Mouse (Mus musculus): ENCODE results near the gene Grin1. TPM values are rescaled to one million over a fixed set of nuclear protein-coding genes. Genes with fewer than 3 reads are reported as not detected.

Grin1 gene
- polyA plus RNA-seq, 1 experiment from 2014 or later, result 1.3 TPM

GRCm38 (mm10) chr2:25265897-25266656 lies 52.9 kb downstream of the Grin1 start:
- DNase-seq (ENCODE audit: low spot score), result peak; percentile 81
- Histone ChIP-seq H3K9me3 (ENCODE audit: control insufficient read depth, low read length) (no peaks in the 10 kb centered on the region), H3K9ac (ENCODE audit: low read length) (peak overlapping the region; percentile 83), H3K4me1 (replicated peaks; ENCODE audit: control insufficient read depth, insufficient read depth) (peaks cover 6% of the 10 kb centered on the region), H3K36me3 (ENCODE audit: control insufficient read depth, insufficient read depth, low read length) (no peaks in the 10 kb centered on the region; the same call in 1 of the 2 replicates), H3K27me3 (ENCODE audit: control insufficient read depth, insufficient read depth, low read length) (no peaks in the 10 kb centered on the region), H3K4me3 (ENCODE audit: low read depth, low read length) (peak overlapping the region; percentile 23), H3K27ac (replicated peaks) (peak overlapping the region; percentile 92), H3K4me2 (replicated peaks; ENCODE audit: low read depth) (peak overlapping the region; percentile 98)
- 45% methylated on average over 6 of the region's 6 CpGs for WGBS
- TF ChIP-seq EP300 (optimal IDR thresholded peaks at IDR 0.05) (no peak), CTCF (IDR thresholded peaks at IDR 0.05; ENCODE audit: low read depth) (no peak)
- ATAC-seq (ENCODE audit: low FRiP score, low TSS enrichment), result peak; percentile 58

GRCm38 (mm10) chr2:25264851-25265250 lies 54.1 kb downstream of the Grin1 start:
- no peaks in the 10 kb centered on the region for H3K27me3 ChIP-seq (ENCODE audit: control insufficient read depth, insufficient read depth, low read length)
- peak overlapping the region; percentile 98 for H3K4me2 ChIP-seq (replicated peaks; ENCODE audit: low read depth)
- 51% methylated on average over 3 of the region's 3 CpGs for WGBS
- H3K9ac ChIP-seq (ENCODE audit: low read length), result peak overlapping the region; percentile 83; the same call in 1 of the 2 replicates
- TF ChIP-seq EP300 (optimal IDR thresholded peaks at IDR 0.05) (no peak), CTCF (IDR thresholded peaks at IDR 0.05; ENCODE audit: low read depth) (no peak)
- H3K36me3 ChIP-seq (ENCODE audit: control insufficient read depth, insufficient read depth, low read length), result no peaks in the 10 kb centered on the region; the same call in 1 of the 2 replicates
- no peak for ATAC-seq (ENCODE audit: low FRiP score, low TSS enrichment)
- peaks cover 6% of the 10 kb centered on the region for H3K4me1 ChIP-seq (replicated peaks; ENCODE audit: control insufficient read depth, insufficient read depth)
- DNase-seq (ENCODE audit: low spot score), result peak; percentile 37
- no peaks in the 10 kb centered on the region for H3K9me3 ChIP-seq (ENCODE audit: control insufficient read depth, low read length)
- peak overlapping the region; percentile 92 for H3K27ac ChIP-seq (replicated peaks)
- H3K4me3 ChIP-seq (ENCODE audit: low read depth, low read length), result peak overlapping the region; percentile 84

GRCm38 (mm10) chr2:25264286-25264660 lies 54.7 kb downstream of the Grin1 start:
- DNase-seq (ENCODE audit: low spot score), result no peak
- no peaks in the 10 kb centered on the region; the same call in 1 of the 2 replicates for H3K36me3 ChIP-seq (ENCODE audit: control insufficient read depth, insufficient read depth, low read length)
- ATAC-seq (ENCODE audit: low FRiP score, low TSS enrichment), result no peak
- H3K9ac ChIP-seq (ENCODE audit: low read length), result peak overlapping the region; percentile 83
- H3K27ac ChIP-seq (replicated peaks), result peak overlapping the region; percentile 92
- no peaks in the 10 kb centered on the region for H3K9me3 ChIP-seq (ENCODE audit: control insufficient read depth, low read length)
- peaks cover 6% of the 10 kb centered on the region for H3K4me1 ChIP-seq (replicated peaks; ENCODE audit: control insufficient read depth, insufficient read depth)
- TF ChIP-seq EP300 (optimal IDR thresholded peaks at IDR 0.05) (no peak), CTCF (IDR thresholded peaks at IDR 0.05; ENCODE audit: low read depth) (no peak)
- H3K4me3 ChIP-seq (ENCODE audit: low read depth, low read length), result peak overlapping the region; percentile 84
- WGBS, result 61% methylated on average over 5 of the region's 5 CpGs
- no peaks in the 10 kb centered on the region for H3K27me3 ChIP-seq (ENCODE audit: control insufficient read depth, insufficient read depth, low read length)
- H3K4me2 ChIP-seq (replicated peaks; ENCODE audit: low read depth), result peak overlapping the region; percentile 98

- ATAC-seq (ENCODE audit: low FRiP score, low TSS enrichment) (no peak), DNase-seq (ENCODE audit: low spot score) (no peak)
- no peaks in the 10 kb centered on the region; the same call in 1 of the 2 replicates for H3K36me3 ChIP-seq (ENCODE audit: control insufficient read depth, insufficient read depth, low read length)
- no peaks in the 10 kb centered on the region for H3K27me3 ChIP-seq (ENCODE audit: control insufficient read depth, insufficient read depth, low read length)
- peaks cover 6% of the 10 kb centered on the region for H3K4me1 ChIP-seq (replicated peaks; ENCODE audit: control insufficient read depth, insufficient read depth)
- no peaks in the 10 kb centered on the region for H3K9me3 ChIP-seq (ENCODE audit: control insufficient read depth, low read length)
- H3K4me2 ChIP-seq (replicated peaks; ENCODE audit: low read depth), result peak overlapping the region; percentile 98
- TF ChIP-seq CTCF (IDR thresholded peaks at IDR 0.05; ENCODE audit: low read depth) (no peak), EP300 (optimal IDR thresholded peaks at IDR 0.05) (no peak)
- H3K27ac ChIP-seq (replicated peaks), result peak overlapping the region; percentile 92
- H3K9ac ChIP-seq (ENCODE audit: low read length), result peak overlapping the region; percentile 83
- peak overlapping the region; percentile 84 for H3K4me3 ChIP-seq (ENCODE audit: low read depth, low read length)
- 27% methylated on average over 12 of the region's 12 CpGs for WGBS
These were observed 55.2 kb downstream of the Grin1 start for GRCm38 (mm10) chr2:25263623-25264285.

- Histone ChIP-seq H3K4me1 (replicated peaks; ENCODE audit: control insufficient read depth, insufficient read depth) (peaks cover 6% of the 10 kb centered on the region), H3K9ac (ENCODE audit: low read length) (peak overlapping the region; percentile 83), H3K27me3 (ENCODE audit: control insufficient read depth, insufficient read depth, low read length) (no peaks in the 10 kb centered on the region), H3K4me2 (replicated peaks; ENCODE audit: low read depth) (peak overlapping the region; percentile 98), H3K4me3 (ENCODE audit: low read depth, low read length) (peak overlapping the region; percentile 84), H3K36me3 (ENCODE audit: control insufficient read depth, insufficient read depth, low read length) (no peaks in the 10 kb centered on the region), H3K9me3 (ENCODE audit: control insufficient read depth, low read length) (no peaks in the 10 kb centered on the region), H3K27ac (replicated peaks) (peak overlapping the region; percentile 92)
- under 1% methylated on average over 70 of the region's 82 CpGs for WGBS
- TF ChIP-seq EP300 (optimal IDR thresholded peaks at IDR 0.05) (no peak), CTCF (IDR thresholded peaks at IDR 0.05; ENCODE audit: low read depth) (peak; percentile 20; the same call in 1 of the 2 replicates)
- DNase-seq (ENCODE audit: low spot score), result peak; percentile 60
- no peak for ATAC-seq (ENCODE audit: low FRiP score, low TSS enrichment)
These were observed 56.0 kb downstream of the Grin1 start for GRCm38 (mm10) chr2:25262795-25263622.

All from stomach, postnatal 0 days (tissue).